Mouse (Mus musculus): Measurements from ENCODE around the gene Cyb561d2. TPM values are rescaled to one million over a fixed set of nuclear protein-coding genes. Genes with fewer than 3 reads are reported as not detected.

The Cyb561d2 gene
- polyA plus RNA-seq, 1 experiment from 2014 or later, result 24.5 TPM

DNA sequence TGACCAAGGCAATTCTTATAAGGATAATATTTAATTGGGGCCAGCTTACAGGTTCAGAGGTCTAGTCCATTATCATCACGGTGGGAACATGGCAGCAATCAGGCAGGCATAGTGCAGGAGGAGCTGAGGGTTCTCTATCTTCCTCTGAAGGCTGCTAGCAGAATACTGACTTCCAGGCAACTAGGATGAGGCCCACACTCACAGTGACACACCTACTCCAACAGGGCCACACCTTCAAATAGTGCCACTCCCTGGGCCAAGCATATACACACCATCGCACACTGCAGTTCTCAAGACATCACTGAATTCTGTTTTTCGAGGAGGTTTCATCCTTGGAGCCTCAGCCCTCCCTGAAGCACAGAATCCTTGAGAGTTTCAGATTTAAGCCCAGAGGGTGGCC, 45.6 kb downstream of the Cyb561d2 start:
- Histone ChIP-seq H3K4me3 (no peak overlapping the region), H3K27me3 (ENCODE audit: insufficient read depth, poor library complexity, severe bottlenecking) (no peaks in the 10 kb centered on the region), H3K4me1 (peaks cover 56% of the 10 kb centered on the region), H3K9me3 (no peaks in the 10 kb centered on the region), H3K27ac (no peak overlapping the region), H3K36me3 (peaks cover 14% of the 10 kb centered on the region)
- DNase-seq (ENCODE audit: low spot score), result no peak
- WGBS, result 78% methylated on average over 3 of the region's 3 CpGs

GRCm38 (mm10) chr9:107494238-107494637, 47.8 kb downstream of the Cyb561d2 start:
- no peak for DNase-seq (ENCODE audit: low spot score)
- peak overlapping the region; percentile 75 for H3K27ac ChIP-seq

DNA sequence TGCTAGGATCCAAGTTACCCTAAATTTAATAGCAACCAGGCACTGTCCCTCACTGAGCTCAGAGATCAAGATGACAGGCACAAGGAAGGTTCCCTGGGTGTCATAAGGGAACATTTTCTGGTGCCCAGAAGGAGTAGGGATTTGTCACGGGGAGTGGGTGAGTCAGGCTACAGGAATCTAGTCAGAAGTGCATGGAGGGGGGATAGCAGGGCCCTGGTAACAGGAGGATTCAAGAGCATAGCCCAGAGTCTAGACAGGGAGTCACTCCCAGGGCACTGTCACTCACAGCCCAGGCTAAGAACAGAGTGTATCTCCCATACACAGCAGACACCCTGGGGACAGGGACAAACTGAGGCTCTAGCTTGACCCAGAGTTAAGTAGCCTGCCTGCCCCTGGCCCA, 48.5 kb downstream of the Cyb561d2 start:
- no peak overlapping the region for H3K4me3 ChIP-seq
- peak overlapping the region; percentile 75; the same call in 1 of the 2 replicates for H3K27ac ChIP-seq
- H3K36me3 ChIP-seq, result peaks cover 5% of the 10 kb centered on the region; the same call in 1 of the 2 replicates
- DNase-seq (ENCODE audit: low spot score), result no peak
- WGBS, result 29% methylated on average over 1 of the region's 1 CpGs
- H3K4me1 ChIP-seq, result peaks cover 46% of the 10 kb centered on the region
- H3K9me3 ChIP-seq, result no peaks in the 10 kb centered on the region
- H3K27me3 ChIP-seq (ENCODE audit: insufficient read depth, poor library complexity, severe bottlenecking), result no peaks in the 10 kb centered on the region

More at GRCm38 (mm10) chr9:107494238-107494637, 47.8 kb downstream of the Cyb561d2 start:
- WGBS, result 84% methylated on average over 12 of the region's 12 CpGs
- Histone ChIP-seq H3K4me3 (no peak overlapping the region), H3K36me3 (peaks cover 10% of the 10 kb centered on the region; the same call in 1 of the 2 replicates), H3K27me3 (ENCODE audit: insufficient read depth, poor library complexity, severe bottlenecking) (no peaks in the 10 kb centered on the region), H3K9me3 (no peaks in the 10 kb centered on the region), H3K4me1 (peaks cover 46% of the 10 kb centered on the region)

GRCm38 (mm10) chr9:107490625-107491024, 51.4 kb downstream of the Cyb561d2 start:
- no peaks in the 10 kb centered on the region for H3K27me3 ChIP-seq (ENCODE audit: insufficient read depth, poor library complexity, severe bottlenecking)
- no peaks in the 10 kb centered on the region for H3K36me3 ChIP-seq
- peak overlapping the region; percentile 72; the same call in 1 of the 2 replicates for H3K27ac ChIP-seq
- WGBS, result 48% methylated on average over 6 of the region's 6 CpGs
- peak overlapping the region; percentile 41 for H3K4me3 ChIP-seq
- peaks cover 40% of the 10 kb centered on the region for H3K4me1 ChIP-seq
- no peaks in the 10 kb centered on the region for H3K9me3 ChIP-seq
- DNase-seq (ENCODE audit: low spot score), result no peak

DNA sequence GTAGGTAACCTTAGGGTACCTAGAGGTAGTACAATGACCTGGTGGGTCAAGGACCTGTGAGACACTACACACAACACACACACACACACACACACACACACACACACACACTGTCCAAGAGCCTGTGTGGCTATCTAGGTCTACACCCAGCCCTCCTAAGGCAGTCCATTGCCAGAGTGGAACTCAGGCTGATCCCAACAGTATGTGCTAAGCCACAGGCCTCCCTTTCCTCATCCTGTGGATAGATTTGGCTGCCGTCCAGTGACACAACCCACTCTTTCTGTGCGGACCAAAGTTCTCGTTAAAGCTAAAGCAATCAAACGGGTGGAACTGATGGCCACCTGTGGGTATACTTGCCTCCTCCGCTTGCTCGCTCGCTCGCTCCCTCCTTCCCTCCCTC, 51.8 kb downstream of the Cyb561d2 start:
- H3K4me3 ChIP-seq, result peak overlapping the region; percentile 41
- WGBS, result 64% methylated on average over 8 of the region's 8 CpGs
- no peak for DNase-seq (ENCODE audit: low spot score)

More for the DNA sequence above, 51.8 kb downstream of the Cyb561d2 start:
- Histone ChIP-seq H3K36me3 (no peaks in the 10 kb centered on the region), H3K27me3 (ENCODE audit: insufficient read depth, poor library complexity, severe bottlenecking) (no peaks in the 10 kb centered on the region), H3K27ac (peak overlapping the region; percentile 72; the same call in 1 of the 2 replicates), H3K9me3 (no peaks in the 10 kb centered on the region), H3K4me1 (peaks cover 40% of the 10 kb centered on the region)

Other genes with a start within 250 kb of the Cyb561d2 start
- 9.4 and 13.2 TPM in 2 replicates for gene Cish, start 246.2 kb downstream of the Cyb561d2 start, polyA plus RNA-seq (2016; fragmentation: Nextera tagmentation; extraction: Ambion mirVana)
- gene Hemk1, start 203.8 kb downstream of the Cyb561d2 start, polyA plus RNA-seq (2016; fragmentation: Nextera tagmentation; extraction: Ambion mirVana), result 13.4 and 14.6 TPM in 2 replicates
- gene 6430571L13Rik, start 201.6 kb downstream of the Cyb561d2 start, polyA plus RNA-seq (2016; fragmentation: Nextera tagmentation; extraction: Ambion mirVana), result 0.74 and 1.2 TPM in 2 replicates
- gene Cacna2d2, start 142.6 kb downstream of the Cyb561d2 start, polyA plus RNA-seq (2016; fragmentation: Nextera tagmentation; extraction: Ambion mirVana), result 6.8 TPM in 2 replicates
- gene Tmem115, start 8.2 kb downstream of the Cyb561d2 start, polyA plus RNA-seq (2016; fragmentation: Nextera tagmentation; extraction: Ambion mirVana), result 42.7 and 46.8 TPM in 2 replicates
- 28.3 and 33.1 TPM in 2 replicates for gene Nprl2, start within 50 bp of the Cyb561d2 start, polyA plus RNA-seq (2016; fragmentation: Nextera tagmentation; extraction: Ambion mirVana)
- gene Zmynd10, start 5.1 kb upstream of the Cyb561d2 start, polyA plus RNA-seq (2016; fragmentation: Nextera tagmentation; extraction: Ambion mirVana), result 0.17 TPM in 1 of 2 replicates, not detected in the other
- gene Rassf1, start 9.4 kb upstream of the Cyb561d2 start, polyA plus RNA-seq (2016; fragmentation: Nextera tagmentation; extraction: Ambion mirVana), result 50.5 and 51.7 TPM in 2 replicates
- 64.7 and 70.0 TPM in 2 replicates for gene Tusc2, start 21.1 kb upstream of the Cyb561d2 start, polyA plus RNA-seq (2016; fragmentation: Nextera tagmentation; extraction: Ambion mirVana)
- 116 and 128 TPM in 2 replicates for gene Hyal2, start 25.8 kb upstream of the Cyb561d2 start, polyA plus RNA-seq (2016; fragmentation: Nextera tagmentation; extraction: Ambion mirVana)
- gene Hyal1, start 34.7 kb upstream of the Cyb561d2 start, polyA plus RNA-seq (2016; fragmentation: Nextera tagmentation; extraction: Ambion mirVana), result 4.9 and 6.8 TPM in 2 replicates
- 14.8 and 15.3 TPM in 2 replicates for gene Naa80, start 36.7 kb upstream of the Cyb561d2 start, polyA plus RNA-seq (2016; fragmentation: Nextera tagmentation; extraction: Ambion mirVana)
- 0.36 and 0.70 TPM in 2 replicates for gene Hyal3, start 38.6 kb upstream of the Cyb561d2 start, polyA plus RNA-seq (2016; fragmentation: Nextera tagmentation; extraction: Ambion mirVana)
- gene Ifrd2, start 45.4 kb upstream of the Cyb561d2 start, polyA plus RNA-seq (2016; fragmentation: Nextera tagmentation; extraction: Ambion mirVana), result 58.0 and 62.8 TPM in 2 replicates
- gene Sema3b, start 67.0 kb upstream of the Cyb561d2 start, polyA plus RNA-seq (2016; fragmentation: Nextera tagmentation; extraction: Ambion mirVana), result 4.9 and 8.2 TPM in 2 replicates
- 359 and 404 TPM in 2 replicates for gene Gnai2, start 93.2 kb upstream of the Cyb561d2 start, polyA plus RNA-seq (2016; fragmentation: Nextera tagmentation; extraction: Ambion mirVana)
- gene Slc38a3, start 127.3 kb upstream of the Cyb561d2 start, polyA plus RNA-seq (2016; fragmentation: Nextera tagmentation; extraction: Ambion mirVana), result 4.2 and 4.5 TPM in 2 replicates
- 1.2 and 3.2 TPM in 2 replicates for gene Gnat1, start 137.5 kb upstream of the Cyb561d2 start, polyA plus RNA-seq (2016; fragmentation: Nextera tagmentation; extraction: Ambion mirVana)
- gene Sema3f, start 168.3 kb upstream of the Cyb561d2 start, polyA plus RNA-seq (2016; fragmentation: Nextera tagmentation; extraction: Ambion mirVana), result 4.7 and 13.2 TPM in 2 replicates
- 131 and 159 TPM in 2 replicates for gene Rbm5, start 228.8 kb upstream of the Cyb561d2 start, polyA plus RNA-seq (2016; fragmentation: Nextera tagmentation; extraction: Ambion mirVana)

Measured in heart, embryonic 10.5 days (tissue).